Mouse (Mus musculus) forebrain, embryonic 14.5 days (tissue): ENCODE measurements around the gene Dennd4a. TPM values are rescaled to one million over a fixed set of nuclear protein-coding genes. Genes with fewer than 3 reads are reported as not detected.

ENCODE experiments used
- ATAC-seq: fragments of 200-750 bp; cut with Nextera tagmentation; 2 replicates; pipeline ENCODE4 v1.8.0; 2017; ENCODE audit warnings: mild to moderate bottlenecking, moderate library complexity
- DNase-seq: peaks from one replicate; pipeline ENCODE4 v3.0.0-alpha.2; 2015; ENCODE audit warnings: low spot score
- H3K27ac ChIP-seq: fragments of 300-500 bp; sonication (generic); 2 replicates; pipeline ENCODE4 v1.5.1; 2014; ENCODE audit warnings: low read depth, mild to moderate bottlenecking, control low read depth, low read length, moderate library complexity
- H3K27me3 ChIP-seq: fragments of 300-500 bp; sonication (generic); replicated peaks from 2 replicates; pipeline ENCODE4 v1.6.1; 2014; ENCODE audit warnings: low read length, control low read depth, mixed read lengths; ENCODE audit not compliant: control insufficient read depth, insufficient read depth
- H3K36me3 ChIP-seq: fragments of 300-500 bp; sonication (generic); 2 replicates; pipeline ENCODE4 v1.6.1; 2014; ENCODE audit warnings: low read length, control low read depth; ENCODE audit not compliant: control insufficient read depth, insufficient read depth
- H3K4me1 ChIP-seq: fragments of 300-500 bp; sonication (generic); 2 replicates; pipeline ENCODE4 v1.6.1; 2014; ENCODE audit warnings: antibody characterized with exemption, low read length, control low read depth; ENCODE audit not compliant: control insufficient read depth, insufficient read depth
- H3K4me2 ChIP-seq: fragments of 300-500 bp; sonication (generic); 2 replicates; pipeline ENCODE4 v1.6.1; 2014; ENCODE audit warnings: mild to moderate bottlenecking, control low read depth, low read length
- H3K4me3 ChIP-seq: fragments of 300-500 bp; sonication (generic); 2 replicates; pipeline ENCODE4 v1.5.1; 2014; ENCODE audit warnings: low read depth, low read length, control low read depth
- H3K9ac ChIP-seq: fragments of 300-500 bp; sonication (generic); 2 replicates; pipeline ENCODE4 v1.6.1; 2014; ENCODE audit warnings: mild to moderate bottlenecking, low read length, control low read depth, moderate library complexity
- H3K9me3 ChIP-seq: fragments of 300-500 bp; sonication (generic); replicated peaks from 2 replicates; pipeline ENCODE4 v1.6.1; 2016; ENCODE audit warnings: low read length, control low read depth, mixed read lengths; ENCODE audit not compliant: control insufficient read depth
- WGBS: fragments of 180-500 bp; shearing (Covaris S2); extraction: QIAGEN DNeasy Blood & Tissue Kit; methylation state at CpG from one replicate; pipeline ENCODE4 v1.1.7; 2014; 5-methylcytosine and 5-hydroxymethylcytosine counted together
- polyA plus RNA-seq: library from polyadenylated mRNA; unstranded; fragments of >200 nt; fragmentation: Nextera tagmentation; extraction: Ambion mirVana; gene quantifications from 2 replicates; pipeline ENCODE4 v1.2.1, GENCODE M21; 2014

Gene Dennd4a
- polyA plus RNA-seq, 1 experiment from 2014 or later, result 7.5 TPM

DNA sequence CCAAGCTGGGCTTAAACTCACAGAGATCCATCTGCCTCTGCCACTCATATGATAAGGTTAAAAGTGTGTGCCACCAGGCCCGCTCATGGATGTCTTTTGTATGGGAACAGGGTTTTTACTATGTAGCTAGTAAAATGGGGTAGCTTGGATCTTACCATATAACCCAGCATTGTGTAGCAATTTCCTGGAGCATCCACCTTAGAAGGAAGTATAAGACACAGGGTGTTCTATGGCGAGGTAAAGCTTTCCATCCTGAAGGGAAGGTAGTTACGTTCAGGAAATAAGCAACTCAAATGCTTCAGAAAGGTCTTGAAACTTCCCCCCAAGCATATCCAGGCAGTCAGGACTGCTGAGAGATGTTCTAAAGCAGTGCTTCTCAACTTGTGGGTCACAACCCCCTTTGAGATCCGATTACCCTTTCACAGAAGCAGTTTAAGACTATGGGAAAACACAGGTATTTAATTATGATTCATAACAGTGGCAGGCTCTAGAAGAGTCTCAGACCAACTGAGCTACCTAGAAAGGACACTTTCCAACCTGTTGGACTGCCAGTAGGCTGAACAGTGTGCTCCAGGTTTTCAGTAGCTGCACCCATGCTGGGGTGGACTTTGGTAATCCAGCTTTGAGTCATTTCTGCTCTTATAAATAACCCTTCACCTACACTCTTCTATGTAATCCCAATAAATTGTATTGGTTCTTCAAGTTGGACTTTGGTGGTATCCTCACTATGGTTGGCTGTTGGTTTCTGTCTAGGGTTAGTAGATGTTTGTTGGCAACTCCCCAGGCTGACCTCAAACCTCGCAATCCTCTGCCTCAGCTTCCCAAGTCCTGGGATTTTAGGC is 7.5 kb upstream of the Dennd4a start:
- Histone ChIP-seq H3K4me2 (no peak overlapping the region), H3K27me3 (no peaks in the 10 kb centered on the region), H3K4me1 (no peaks in the 10 kb centered on the region), H3K9ac (no peak overlapping the region), H3K9me3 (no peaks in the 10 kb centered on the region), H3K4me3 (no peak overlapping the region), H3K36me3 (no peaks in the 10 kb centered on the region), H3K27ac (no peak overlapping the region)
- ATAC-seq (no peak), DNase-seq (no peak)
- 86% methylated on average over 5 of the region's 5 CpGs for WGBS

DNA sequence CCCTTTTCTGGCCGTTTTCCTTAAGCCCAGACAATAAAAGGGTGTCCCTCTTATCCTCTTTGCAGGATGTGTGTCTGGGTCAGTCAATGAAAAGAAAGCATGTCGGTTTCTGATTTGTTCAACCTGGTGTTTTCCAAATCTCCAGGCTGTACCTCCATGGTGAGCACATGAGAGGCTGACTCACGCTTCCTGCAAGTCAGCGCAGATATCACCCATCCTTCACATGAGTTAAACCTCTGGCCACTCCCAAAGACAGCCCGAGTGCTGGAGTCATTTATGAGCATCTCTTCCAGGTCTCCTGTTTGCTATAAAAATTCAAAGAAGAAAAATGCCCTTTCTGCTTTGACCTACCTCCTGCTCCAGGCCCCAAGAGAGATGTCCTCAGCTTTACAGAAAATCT is 5.3 kb upstream of the Dennd4a start:
- Histone ChIP-seq H3K9me3 (no peaks in the 10 kb centered on the region), H3K36me3 (no peaks in the 10 kb centered on the region), H3K27me3 (no peaks in the 10 kb centered on the region), H3K27ac (no peak overlapping the region), H3K9ac (no peak overlapping the region), H3K4me2 (no peak overlapping the region), H3K4me1 (no peaks in the 10 kb centered on the region), H3K4me3 (no peak overlapping the region)
- WGBS, result 78% methylated on average over 5 of the region's 5 CpGs
- DNase-seq, result no peak
- no peak for ATAC-seq

DNA sequence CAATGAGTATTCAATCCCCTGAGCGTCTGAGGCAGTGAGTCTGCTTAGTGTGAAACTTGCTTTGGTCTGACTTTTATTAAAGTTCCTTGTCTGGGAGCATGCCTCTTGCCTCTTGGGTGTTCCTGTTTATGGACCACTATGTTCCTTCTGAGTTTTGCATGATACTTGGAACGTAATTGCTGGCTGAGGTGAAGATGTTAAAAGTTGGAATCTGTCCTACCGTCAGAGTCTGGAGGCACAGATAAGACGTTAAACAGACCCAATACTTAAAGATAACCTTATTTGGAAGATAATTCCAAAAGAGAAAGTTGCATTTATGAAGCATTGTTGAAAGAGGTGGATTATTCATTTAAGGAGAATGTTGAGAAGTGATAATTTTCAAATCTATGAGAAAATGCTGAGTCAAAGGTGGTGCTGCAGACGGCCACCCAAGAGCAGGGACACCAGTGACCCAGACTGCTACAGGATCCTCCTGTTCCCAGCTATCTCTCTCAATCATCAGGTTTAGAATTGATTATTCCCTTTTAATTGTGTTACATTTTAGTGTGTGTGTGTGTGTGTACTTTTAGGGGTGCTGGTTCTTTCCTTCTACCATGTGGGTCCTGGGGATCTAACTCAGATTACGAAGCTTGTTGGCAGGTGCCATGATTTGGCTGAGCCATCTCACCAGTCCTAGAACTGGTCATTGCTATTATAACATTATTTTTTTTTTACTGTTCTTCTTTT is 4.6 kb upstream of the Dennd4a start:
- no peaks in the 10 kb centered on the region for H3K9me3 ChIP-seq
- H3K4me2 ChIP-seq, result no peak overlapping the region
- H3K4me1 ChIP-seq, result no peaks in the 10 kb centered on the region
- no peaks in the 10 kb centered on the region for H3K36me3 ChIP-seq
- WGBS, result 85% methylated on average over 6 of the region's 6 CpGs
- H3K4me3 ChIP-seq, result no peak overlapping the region
- DNase-seq, result no peak
- H3K9ac ChIP-seq, result no peak overlapping the region
- no peak overlapping the region for H3K27ac ChIP-seq
- ATAC-seq, result no peak
- H3K27me3 ChIP-seq, result no peaks in the 10 kb centered on the region

DNA sequence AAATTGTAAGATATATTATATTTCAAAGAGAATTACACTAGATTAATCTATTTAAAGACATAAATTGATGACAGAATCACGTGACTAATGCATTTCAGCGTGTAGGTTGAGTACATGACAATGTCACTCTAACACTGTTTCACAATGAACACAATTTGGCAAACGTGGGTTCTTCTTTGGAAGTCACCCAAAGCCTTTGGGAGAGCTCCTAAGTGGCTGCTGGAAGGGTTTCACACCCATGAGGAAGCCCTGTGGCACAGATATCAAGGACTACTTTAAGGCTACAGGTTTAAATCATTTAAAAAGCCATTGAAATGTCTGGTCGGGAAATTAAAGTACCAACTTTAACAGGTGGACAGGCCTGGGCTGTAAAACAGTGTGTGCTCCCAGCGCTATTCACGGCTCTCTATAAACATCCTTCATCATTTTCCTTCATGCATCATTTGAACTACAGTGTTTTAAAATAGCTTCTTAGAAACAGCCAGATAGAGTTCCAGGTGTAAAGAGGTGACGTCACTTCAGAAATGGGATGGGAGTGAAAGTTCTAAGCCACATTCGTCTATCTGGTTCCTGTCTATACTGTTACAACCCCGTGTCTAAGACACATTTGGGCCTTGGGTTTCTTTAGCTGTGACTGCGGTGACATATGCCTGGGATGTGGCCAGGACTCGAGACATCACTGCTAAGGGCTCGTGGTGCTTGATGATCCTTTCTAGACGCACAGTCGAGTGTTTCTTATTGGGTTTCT is 3.9 kb upstream of the Dennd4a start:
- DNase-seq, result peak; percentile 38
- Histone ChIP-seq H3K9ac (no peak overlapping the region), H3K9me3 (no peaks in the 10 kb centered on the region), H3K4me1 (peaks cover 2% of the 10 kb centered on the region; the same call in 1 of the 2 replicates), H3K36me3 (no peaks in the 10 kb centered on the region), H3K4me2 (no peak overlapping the region), H3K4me3 (no peak overlapping the region), H3K27ac (no peak overlapping the region), H3K27me3 (no peaks in the 10 kb centered on the region)
- WGBS, result 78% methylated on average over 14 of the region's 14 CpGs
- no peak for ATAC-seq

DNA sequence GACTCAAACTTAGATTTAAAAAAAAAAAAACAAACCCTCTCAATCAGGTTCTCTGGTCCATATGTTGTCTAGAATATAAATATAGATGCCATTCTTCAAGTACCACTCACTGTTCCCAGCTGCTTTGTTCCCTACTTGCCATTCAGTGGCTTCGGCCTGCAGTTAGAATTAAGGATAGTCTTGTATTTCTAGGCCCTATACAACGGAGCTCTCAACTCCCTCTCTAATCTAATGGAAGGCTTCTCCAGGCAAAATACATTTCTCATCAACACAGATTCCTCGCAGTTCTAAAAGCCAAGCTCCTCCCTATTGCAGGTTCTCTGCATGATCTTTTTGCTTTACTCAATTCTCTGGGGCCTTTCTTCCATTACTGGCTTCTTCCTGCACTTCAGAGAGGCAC is 1.3 kb upstream of the Dennd4a start:
- H3K27ac ChIP-seq, result no peak overlapping the region
- DNase-seq, result no peak
- WGBS, result 73% methylated on average over 3 of the region's 3 CpGs
- H3K9me3 ChIP-seq, result no peaks in the 10 kb centered on the region
- no peak overlapping the region for H3K4me3 ChIP-seq
- H3K4me2 ChIP-seq, result no peak overlapping the region
- H3K36me3 ChIP-seq, result no peaks in the 10 kb centered on the region
- no peak for ATAC-seq
- peaks cover 5% of the 10 kb centered on the region; the same call in 1 of the 2 replicates for H3K4me1 ChIP-seq
- H3K27me3 ChIP-seq, result no peaks in the 10 kb centered on the region
- no peak overlapping the region for H3K9ac ChIP-seq

DNA sequence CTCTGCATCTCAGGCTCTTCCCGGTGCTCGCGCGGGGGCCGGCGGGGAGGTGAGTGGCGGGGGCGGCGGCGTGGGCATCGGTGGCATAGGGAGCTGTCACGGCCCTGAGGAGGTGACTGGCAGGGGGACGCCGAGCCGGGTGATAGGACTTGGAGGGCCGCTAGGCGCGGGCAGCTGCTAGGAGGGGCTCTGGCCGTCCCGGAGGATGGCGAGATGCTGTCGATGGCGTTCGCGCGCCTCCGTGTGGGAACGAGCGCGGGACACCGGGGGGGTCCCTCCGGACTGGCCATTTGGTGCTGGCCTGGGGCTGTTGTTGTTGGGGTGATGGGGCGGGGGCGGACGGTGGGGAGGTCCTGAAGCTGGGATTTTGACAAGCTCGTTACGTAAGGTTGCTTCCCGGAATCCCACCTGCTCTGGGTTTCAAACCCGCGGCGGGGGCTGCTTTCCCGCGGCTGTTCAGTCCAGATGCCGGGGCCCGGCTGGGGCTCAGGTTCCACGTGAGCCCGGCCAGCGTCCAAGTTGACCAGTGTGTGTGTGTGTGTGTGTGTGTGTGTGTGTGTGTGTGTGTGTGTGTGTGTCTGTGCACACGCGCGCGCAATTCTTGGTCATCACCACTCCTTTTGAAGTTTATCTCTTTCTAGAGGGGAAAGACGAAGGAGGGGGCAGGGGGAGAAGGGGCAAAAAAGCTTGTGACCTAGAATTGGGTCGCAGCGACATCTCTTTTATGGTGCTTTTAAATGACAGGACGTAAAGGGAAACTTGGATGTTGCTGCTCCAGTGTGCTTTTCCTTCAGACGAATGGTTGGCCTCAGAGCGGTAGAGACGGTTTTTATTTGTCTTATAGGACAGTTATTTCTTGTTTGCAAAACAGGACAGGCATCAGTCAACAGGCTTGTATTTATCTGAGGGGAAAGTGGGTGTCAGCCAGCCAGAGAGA is 666 bp downstream of the Dennd4a start:
- Histone ChIP-seq H3K4me3 (peak overlapping the region; percentile 79), H3K4me1 (peaks cover 5% of the 10 kb centered on the region; the same call in 1 of the 2 replicates), H3K27me3 (no peaks in the 10 kb centered on the region), H3K4me2 (peak overlapping the region; percentile 65), H3K9ac (peak overlapping the region; percentile 82), H3K27ac (peak overlapping the region; percentile 95), H3K36me3 (no peaks in the 10 kb centered on the region), H3K9me3 (no peaks in the 10 kb centered on the region)
- under 1% methylated on average over 54 of the region's 59 CpGs for WGBS
- DNase-seq, result peak; percentile 53
- peak; percentile 84 for ATAC-seq

DNA sequence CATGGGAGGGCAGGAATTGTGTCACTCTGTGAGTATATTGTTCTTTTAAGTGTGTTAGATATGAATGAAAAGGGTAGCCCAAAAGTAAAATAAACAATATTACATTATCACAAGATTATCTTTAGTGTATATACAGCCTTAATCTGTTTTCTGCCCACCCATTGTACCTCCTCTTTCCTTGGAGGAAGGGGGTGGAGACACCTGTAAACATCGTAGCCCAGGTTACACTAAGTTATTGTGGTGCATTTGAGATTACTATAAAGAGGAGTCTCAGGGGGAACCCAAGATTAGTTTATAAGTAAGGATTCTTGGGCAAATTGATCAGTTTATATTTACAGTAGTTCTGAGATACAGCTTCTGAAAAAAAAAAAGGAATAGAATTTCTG is 1.3 kb downstream of the Dennd4a start:
- 32% methylated on average over 1 of the region's 1 CpGs for WGBS
- peak overlapping the region; percentile 82 for H3K9ac ChIP-seq
- no peaks in the 10 kb centered on the region for H3K36me3 ChIP-seq
- H3K4me2 ChIP-seq, result peak overlapping the region; percentile 65
- no peaks in the 10 kb centered on the region for H3K27me3 ChIP-seq
- H3K4me1 ChIP-seq, result peaks cover 5% of the 10 kb centered on the region; the same call in 1 of the 2 replicates
- ATAC-seq (no peak), DNase-seq (no peak)
- peak overlapping the region; percentile 79 for H3K4me3 ChIP-seq
- no peak overlapping the region for H3K27ac ChIP-seq
- H3K9me3 ChIP-seq, result no peaks in the 10 kb centered on the region

DNA sequence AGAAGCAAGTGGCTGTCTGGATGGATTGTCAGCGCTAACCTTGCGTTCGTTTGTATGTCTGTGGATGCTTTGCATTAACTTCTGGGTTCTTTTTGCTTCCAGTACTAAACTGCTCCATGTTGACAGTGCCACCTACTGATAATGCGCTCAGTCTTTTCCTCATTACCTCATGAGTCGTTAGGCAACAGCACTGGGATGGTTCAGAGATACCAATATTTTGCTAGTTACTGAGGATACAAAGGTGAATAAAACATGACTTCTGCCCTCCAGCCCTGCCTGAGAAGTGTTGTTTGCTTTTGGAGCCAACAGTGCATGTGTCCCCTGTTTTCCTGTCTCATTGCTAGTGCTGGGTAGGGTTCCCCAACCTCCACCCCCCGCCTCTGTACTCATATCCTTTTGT is 3.1 kb downstream of the Dennd4a start:
- Histone ChIP-seq H3K9me3 (no peaks in the 10 kb centered on the region), H3K4me2 (no peak overlapping the region), H3K4me1 (peaks cover 5% of the 10 kb centered on the region; the same call in 1 of the 2 replicates), H3K36me3 (no peaks in the 10 kb centered on the region), H3K27me3 (no peaks in the 10 kb centered on the region), H3K4me3 (no peak overlapping the region), H3K9ac (no peak overlapping the region), H3K27ac (no peak overlapping the region)
- DNase-seq (peak; percentile 14), ATAC-seq (no peak)
- 85% methylated on average over 6 of the region's 6 CpGs for WGBS
